Mouse (Mus musculus) CH12.LX (cell line): ENCODE data around the gene Gm20388.

Experiments
- CHD1 ChIP-seq: IDR thresholded peaks from 2 replicates; pipeline ENCODE4 v1.6.1; 2012; ENCODE audit warnings: low read depth, low read length, improper control_type of control experiment, inconsistent platforms
- CTCF ChIP-seq, 2 experiments: IDR thresholded peaks in 1 of 2; conservative IDR thresholded peaks in 1 of 2; 2 replicates each; pipeline ENCODE4 v1.5.1; 2011 to 2012; ENCODE audit warnings: low read depth in 2 of 2, low read length in 2 of 2, improper control_type of control experiment in 1 of 2, inconsistent platforms in 1 of 2, mild to moderate bottlenecking in 1 of 2, moderate library complexity in 1 of 2
- EP300 ChIP-seq: IDR thresholded peaks from 2 replicates; pipeline ENCODE4 v1.6.1; 2011; ENCODE audit warnings: low read length, improper control_type of control experiment
- MAX ChIP-seq: IDR thresholded peaks from 2 replicates; pipeline ENCODE4 v1.6.1; 2011; ENCODE audit warnings: low read length, improper control_type of control experiment
- MEF2A ChIP-seq: IDR thresholded peaks from 2 replicates; pipeline ENCODE4 v1.6.1; 2014; ENCODE audit warnings: low read depth, mild to moderate bottlenecking, inconsistent platforms, low read length, improper control_type of control experiment, borderline replicate concordance
- NRF1 ChIP-seq: IDR thresholded peaks from 2 replicates; pipeline ENCODE4 v1.6.1; 2014; ENCODE audit warnings: low read depth, mild to moderate bottlenecking, inconsistent platforms, low read length, improper control_type of control experiment, moderate library complexity
- POLR2A ChIP-seq: IDR thresholded peaks from 2 replicates; pipeline ENCODE4 v1.6.1; 2011; ENCODE audit warnings: low read depth, mild to moderate bottlenecking, improper control_type of control experiment, low read length
- RAD21 ChIP-seq: IDR thresholded peaks from 2 replicates; pipeline ENCODE4 v1.6.1; 2011; ENCODE audit warnings: low read depth, mild to moderate bottlenecking, low read length, improper control_type of control experiment, moderate library complexity
- RCOR1 ChIP-seq: conservative IDR thresholded peaks from 2 replicates; pipeline ENCODE4 v1.6.1; 2012; ENCODE audit warnings: low read depth, mild to moderate bottlenecking, inconsistent platforms, low read length, improper control_type of control experiment
- USF1 ChIP-seq: IDR thresholded peaks from 2 replicates; pipeline ENCODE4 v1.6.1; 2014; ENCODE audit warnings: low read depth, mild to moderate bottlenecking, inconsistent platforms, low read length, improper control_type of control experiment
- USF2 ChIP-seq: conservative IDR thresholded peaks from 2 replicates; pipeline ENCODE4 v1.6.1; 2011; ENCODE audit warnings: low read depth, low read length, improper control_type of control experiment
- ZKSCAN1 ChIP-seq: IDR thresholded peaks from 2 replicates; pipeline ENCODE4 v1.6.1; 2012; ENCODE audit warnings: low read depth, inconsistent platforms, low read length, improper control_type of control experiment, borderline replicate concordance
- ZNF384 ChIP-seq: IDR thresholded peaks from 2 replicates; pipeline ENCODE4 v1.6.1; 2012; ENCODE audit warnings: low read depth, low read length, improper control_type of control experiment, inconsistent platforms

DNA sequence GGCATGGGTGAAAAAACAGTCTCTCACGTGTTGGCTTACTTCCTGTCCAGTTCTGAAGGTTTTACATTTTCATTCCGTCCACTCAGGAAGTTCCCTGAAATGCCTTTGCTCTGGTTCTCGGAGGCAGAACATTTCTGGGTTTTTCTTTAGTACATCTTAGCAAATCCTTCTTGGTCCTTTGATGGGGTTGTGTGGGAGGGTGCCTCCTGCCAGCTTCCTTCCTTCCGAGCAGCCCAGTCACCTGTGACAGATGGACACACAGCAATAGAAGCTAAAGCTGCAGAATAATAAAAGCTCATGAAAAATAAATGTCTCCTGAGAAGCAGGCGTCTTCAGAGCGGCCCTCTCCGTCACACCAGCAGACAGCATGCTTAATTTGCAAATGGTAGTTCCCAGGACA lies 4168.3 kb downstream of the Gm20388 start:
- no peak for TF ChIP-seq CTCF (conservative IDR thresholded peaks at IDR 0.05 in 1 of 2, IDR thresholded peaks at IDR 0.05 in 1 of 2; ENCODE audit: low read depth in 2 of 2, low read length in 2 of 2)
- TF ChIP-seq CHD1: no peak
- no peak for TF ChIP-seq NRF1
- no peak for TF ChIP-seq RAD21
- TF ChIP-seq MAX: no peak
- no peak for TF ChIP-seq EP300
- TF ChIP-seq USF2: no peak
- no peak for TF ChIP-seq RCOR1
- TF ChIP-seq ZNF384: no peak
- no peak for TF ChIP-seq USF1
- no peak for TF ChIP-seq MEF2A
- TF ChIP-seq ZKSCAN1: no peak
- no peak for TF ChIP-seq POLR2A
